Mouse (Mus musculus) kidney, adult 8-10 months (tissue): ENCODE data around the gene 2210016F16Rik.
"Not testable (repeated sequence)": the region's sequence is repeated elsewhere in the genome, so short reads cannot be mapped to it uniquely, and the experiment has no call there.

Source experiments
- DNase-seq, 2 experiments: peaks; one replicate each; pipeline ENCODE4 v3.0.0; 2022

The 2210016F16Rik gene

DNA sequence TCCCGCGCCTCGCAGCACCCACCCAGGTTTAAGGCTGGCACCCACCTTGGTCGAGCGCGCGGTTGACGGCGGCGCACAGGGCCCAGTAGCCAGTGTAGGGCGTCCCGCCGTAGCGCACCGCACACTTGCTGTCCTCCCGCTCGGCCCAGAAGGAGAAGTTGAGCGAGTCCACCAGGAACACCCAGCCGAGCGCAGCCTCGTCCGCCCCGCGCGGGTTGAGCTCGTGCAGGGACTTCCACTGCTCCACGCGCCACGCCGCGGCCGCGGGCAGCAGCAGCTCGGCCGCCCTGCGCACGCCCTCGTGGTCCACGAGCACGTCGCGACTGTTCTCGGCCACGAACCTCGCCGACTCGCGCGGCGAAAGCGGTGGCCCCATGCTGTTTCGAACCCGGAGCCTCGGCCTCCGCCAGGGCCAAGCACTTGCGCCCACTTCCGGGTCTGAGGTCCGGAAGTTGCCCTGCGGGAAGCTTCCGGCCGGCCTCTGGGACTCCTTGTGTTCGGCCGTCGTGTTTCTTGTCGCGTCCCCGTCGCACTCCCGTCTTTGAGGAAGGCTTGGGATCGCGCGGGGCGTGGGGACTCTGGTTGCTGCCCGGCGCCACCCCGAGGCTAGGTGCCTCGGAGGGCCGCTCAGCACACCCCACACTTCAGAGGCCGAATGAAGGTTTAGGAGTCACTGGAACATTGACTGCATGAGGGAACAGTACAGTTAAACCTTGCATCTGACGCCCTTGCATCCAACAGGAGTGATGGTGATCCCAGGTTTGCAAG, at the start of gene 2210016F16Rik:
Gene 2210016F16Rik, minus strand, starts transcription at position 447 of the 768 bp plus-strand sequence.
- DNase-seq, result peak; percentile 44 to 64

DNA sequence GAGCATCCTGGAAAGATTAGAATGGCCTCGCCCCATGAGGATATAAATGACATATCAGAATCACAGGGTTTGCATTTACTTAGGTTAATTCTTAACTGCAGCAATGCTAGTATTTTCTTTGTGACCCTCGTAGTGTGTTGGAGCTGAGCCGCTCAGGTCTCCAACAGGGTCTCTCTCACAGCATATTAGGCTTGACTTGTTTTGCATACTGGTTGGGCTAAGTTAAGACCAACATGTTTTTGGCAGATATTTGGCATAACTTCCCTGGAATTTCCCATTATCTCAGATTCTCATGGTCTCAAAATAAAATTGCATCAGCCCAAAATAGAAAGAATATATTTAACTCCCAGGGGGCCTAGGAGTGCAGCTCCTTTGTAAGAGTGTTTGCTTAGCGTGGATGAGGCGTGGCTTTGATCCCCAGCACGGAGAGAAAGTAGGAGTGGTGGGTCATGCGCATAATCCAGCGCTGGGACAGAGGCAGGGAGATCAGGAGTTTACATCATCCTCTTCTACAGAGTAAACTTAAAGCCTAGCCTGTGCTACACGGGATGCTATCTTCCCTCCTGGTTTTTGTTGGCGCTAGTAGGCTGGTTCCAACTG, 38.1 kb upstream of the 2210016F16Rik start:
- DNase-seq, result peak in 1 of 2 experiments; percentile 27

DNA sequence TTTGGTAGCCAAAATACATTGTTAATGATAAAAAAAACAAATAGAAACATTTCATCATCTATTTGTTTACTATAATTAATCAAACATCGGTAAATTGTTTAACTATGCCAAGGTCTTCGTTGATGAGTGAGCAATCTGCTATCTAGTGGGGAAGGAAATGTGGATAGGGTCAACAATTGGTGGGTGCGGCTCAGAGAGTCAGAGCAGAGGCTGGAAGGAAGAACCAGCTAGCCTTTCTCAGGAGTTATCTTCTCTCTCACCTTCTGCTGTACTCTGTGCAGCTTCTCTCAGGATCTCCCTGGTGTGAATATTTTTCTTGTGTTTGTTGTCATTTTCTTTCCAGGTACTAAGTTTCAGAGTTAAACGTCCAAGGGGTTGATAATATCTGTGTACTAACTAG, 37.2 kb upstream of the 2210016F16Rik start:
- no peak for DNase-seq

DNA sequence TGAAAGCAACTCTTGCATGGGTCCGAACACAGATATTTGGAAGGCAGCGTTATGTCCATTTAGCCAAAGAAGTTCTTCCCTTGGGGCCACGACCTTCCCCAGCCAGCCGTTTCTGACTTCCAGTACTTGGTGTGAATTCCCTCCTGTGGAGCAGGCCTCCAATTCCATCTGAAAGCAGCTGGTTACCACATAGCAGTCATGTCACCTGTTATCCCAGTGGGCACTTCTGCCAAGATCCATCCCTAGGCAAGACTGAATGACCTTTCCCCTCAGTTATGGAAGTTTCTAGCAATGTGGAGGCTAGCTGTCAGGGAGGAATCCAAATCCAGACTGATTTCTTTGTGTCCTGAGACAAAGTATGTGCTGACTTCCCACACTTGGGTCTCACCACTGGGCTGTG, 36.0 kb upstream of the 2210016F16Rik start:
- DNase-seq, result no peak

DNA sequence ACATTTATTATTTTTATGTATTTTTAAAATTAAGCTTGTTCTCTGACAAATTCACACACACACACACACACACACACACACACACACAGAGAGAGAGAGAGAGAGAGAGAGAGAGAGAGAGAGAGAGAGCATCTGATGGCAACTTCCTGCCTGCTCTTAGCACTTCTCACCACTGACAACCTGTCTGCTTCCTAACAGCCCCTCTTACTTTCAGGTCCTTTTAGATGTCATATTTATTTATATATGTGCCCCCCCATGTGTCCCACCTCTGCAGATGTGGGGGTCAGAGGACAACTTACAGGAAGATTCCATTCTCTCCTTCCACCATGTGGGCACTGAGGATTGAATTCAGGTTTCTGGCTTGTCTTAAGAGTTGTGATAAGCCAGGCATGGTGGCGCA, 34.2 kb upstream of the 2210016F16Rik start:
- no peak for DNase-seq

DNA sequence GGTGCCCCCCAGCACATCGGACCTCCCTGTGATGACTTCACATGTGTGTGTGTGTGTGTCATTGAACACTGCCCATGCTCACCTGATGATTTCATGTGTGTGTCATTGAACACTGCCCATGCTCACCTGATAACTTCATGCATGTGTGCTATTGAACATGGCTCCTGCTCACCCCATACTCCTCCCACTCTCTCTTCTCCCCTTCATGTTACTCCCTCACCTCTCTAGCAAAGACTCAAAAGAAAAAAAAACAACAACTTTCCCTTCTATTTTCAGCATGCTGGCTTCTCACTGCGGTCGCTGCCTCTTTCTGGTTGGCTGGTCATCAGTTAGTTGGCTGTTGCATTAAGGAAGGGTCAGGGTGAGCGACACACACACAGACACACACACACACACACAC, 33.6 kb upstream of the 2210016F16Rik start:
- DNase-seq, result no peak

DNA sequence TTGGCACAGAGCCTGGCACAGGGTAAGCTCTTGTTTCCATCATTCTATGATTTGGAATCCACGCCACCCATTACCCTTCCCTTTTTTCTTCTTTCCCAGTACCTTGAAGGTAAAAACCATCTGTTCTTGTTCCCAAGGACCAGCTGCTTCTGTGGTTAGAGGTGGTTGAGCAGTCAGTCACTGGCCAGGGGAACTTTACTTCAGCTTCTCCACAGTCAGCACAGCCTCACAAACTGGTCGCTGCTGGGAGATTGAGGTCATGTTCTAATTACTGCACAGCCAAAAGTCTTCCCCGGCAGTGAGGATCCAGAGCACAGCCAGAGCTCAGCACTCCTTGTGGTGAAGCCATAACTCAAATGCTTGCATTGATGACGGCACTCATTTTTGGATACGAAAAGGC, 30.8 kb upstream of the 2210016F16Rik start:
- no peak for DNase-seq

DNA sequence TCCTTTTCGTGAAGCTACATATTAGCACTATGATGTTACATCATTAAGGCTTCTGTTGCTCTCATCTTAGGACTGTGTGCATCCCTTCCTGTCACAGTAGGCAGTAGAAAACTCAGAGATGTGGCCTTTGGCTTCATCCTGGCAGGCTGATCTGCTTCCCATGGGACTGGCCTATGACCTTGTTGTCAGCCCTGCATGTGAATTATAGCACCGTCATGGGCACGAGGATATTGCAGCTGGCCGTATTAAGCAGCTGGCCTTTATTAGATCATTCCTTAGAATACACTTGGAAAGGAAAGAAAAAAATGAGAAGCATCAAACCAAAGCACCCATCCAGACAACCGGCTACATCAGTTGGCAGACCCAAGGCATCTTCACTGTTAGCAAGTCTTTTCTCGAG, 30.3 kb upstream of the 2210016F16Rik start:
- peak; percentile 36 to 37 for DNase-seq

DNA sequence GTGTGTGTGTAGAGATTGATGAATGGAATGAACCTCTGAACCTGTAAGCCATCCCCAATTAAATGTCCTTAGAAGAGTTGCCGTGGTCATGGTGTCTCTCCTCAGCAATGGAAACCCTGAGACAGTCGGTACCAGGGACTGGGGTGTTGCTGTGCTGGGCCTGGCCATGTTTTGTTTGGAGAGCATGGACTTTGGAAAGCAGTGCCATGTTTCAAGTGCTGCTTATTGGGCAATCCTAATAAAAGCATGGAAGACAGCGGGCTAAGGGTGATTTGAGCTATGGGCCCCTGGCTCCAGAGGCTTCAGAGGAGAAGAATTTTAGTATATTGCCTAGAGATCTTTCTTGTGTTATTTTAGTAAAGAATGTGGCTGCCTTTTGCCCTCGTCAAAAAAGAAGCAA, 26.0 kb upstream of the 2210016F16Rik start:
- DNase-seq, result no peak

DNA sequence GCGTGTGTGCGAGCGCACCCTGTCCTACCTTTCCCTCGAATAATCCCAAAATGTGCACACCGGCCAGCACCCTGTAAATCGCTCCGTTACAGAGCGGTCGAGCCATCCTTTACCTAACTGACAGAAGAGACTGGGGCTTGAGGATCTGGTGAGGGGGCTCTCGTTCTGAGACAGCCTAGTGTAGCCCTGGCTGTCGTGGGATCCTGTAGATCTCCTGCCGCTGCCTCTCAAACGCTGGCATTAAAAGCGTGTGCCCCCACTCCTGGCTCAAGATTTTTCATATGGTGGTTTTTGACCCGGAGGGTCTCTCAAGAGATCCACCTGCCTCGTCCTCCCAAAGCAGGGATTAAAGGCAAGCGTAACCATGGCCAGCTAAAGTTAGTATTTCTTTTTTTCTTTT, 18.2 kb upstream of the 2210016F16Rik start, which contains the start of gene Hnrnpk:
Gene Hnrnpk, minus strand, starts transcription at position 101 of the 400 bp plus-strand sequence.
- not testable (repeated sequence) for DNase-seq

DNA sequence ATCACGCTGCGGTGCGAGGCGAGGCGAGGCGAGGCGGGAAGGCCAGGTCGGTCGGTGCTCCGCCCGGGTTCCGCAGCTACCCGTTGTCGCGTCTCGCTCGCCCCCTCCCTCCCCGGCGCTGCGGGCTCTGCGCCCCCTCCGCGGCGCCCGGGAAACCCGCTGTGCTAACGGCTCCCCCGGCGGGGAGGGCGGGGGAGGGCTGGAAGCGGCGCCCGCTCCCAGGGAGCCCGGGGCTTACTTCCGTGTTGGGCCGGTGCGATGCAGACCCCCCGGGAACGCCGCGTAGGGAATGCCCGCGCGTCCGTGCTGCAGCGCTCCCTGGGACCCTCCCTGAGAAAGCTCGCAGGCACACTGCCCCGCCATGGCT, 17.7 kb upstream of the 2210016F16Rik start:
- DNase-seq, result no peak

DNA sequence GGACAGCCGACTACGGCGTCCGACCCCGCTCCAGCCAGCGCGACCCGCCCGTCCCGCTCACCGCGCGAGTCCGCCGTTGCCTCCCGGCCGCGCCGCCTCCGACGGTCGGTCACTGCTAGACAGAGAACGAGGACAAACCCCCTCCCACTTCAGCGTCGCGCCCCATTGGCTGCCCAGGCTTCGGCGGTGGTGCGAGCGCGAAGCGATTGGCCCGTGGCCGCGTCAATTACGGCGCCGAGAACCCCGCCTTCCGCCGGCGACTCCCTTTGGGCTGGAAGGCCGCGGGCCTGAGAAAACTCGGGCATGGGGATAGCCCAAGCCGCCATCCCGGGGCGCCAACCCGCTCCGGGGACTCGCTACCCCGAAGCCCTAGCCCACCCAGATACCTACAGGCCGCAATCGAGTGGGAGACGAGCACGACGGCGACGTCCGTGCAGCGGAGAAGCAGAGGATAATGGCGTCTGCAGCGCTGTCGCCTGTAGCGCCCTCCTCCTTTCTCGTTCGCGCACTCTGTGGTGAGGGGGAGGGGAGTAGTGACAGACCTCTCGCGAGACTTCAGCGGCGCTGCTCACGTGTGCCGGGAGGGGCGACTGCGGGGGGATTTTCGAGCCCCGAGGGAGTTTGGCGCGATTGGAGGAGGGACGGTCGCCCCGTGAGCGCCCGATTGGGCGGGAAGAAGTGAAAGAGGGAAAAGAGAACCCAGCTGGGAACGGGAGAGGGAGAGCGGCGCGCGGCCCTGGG, 17.1 kb upstream of the 2210016F16Rik start, which contains the start of gene Rmi1:
Gene Rmi1, plus strand, starts transcription at position 246 of the 741 bp plus-strand sequence.
- DNase-seq, result peak; percentile 95 to 96

DNA sequence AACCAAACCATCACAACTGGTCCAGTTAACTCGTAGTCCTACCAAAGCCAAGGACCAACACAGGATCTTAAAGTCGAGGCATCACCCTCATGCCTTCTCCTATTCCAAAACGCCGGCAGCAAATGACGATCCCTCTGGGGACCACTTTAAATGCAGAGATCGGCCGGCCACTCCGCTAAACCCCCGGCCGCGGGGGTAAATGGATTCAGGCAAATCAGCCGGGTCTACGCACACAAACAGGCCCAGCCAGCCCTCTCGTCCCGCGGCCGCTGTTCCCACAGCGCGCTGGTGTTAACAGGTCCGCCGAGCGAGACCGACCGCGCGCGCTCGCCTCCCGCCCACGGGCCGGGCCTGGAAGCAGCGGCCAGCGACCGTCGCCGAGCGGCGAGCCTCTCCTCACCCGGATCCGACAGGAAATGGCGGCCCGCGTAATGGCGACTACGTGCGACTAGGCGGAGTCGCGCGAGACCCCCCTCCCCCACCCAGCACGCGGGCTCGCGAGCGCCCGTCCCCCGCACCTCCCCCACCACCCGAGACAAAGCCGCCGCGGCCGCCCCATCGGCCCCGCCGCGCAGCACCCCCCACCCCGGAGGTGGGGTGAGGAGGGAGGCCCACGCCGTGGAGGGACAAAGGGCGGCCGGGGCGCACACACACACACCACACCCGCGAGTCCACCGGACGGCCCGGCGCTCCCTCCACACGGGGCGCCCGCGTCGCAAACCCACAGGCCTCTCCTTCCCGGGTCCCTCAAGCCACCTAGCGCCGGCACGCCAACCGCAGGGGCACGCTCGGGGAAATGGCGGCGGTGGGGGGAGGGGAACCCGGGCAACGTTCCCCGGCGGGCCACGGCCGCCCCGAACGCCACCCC, 16.3 kb upstream of the 2210016F16Rik start:
- DNase-seq, result peak; percentile 41 to 65

DNA sequence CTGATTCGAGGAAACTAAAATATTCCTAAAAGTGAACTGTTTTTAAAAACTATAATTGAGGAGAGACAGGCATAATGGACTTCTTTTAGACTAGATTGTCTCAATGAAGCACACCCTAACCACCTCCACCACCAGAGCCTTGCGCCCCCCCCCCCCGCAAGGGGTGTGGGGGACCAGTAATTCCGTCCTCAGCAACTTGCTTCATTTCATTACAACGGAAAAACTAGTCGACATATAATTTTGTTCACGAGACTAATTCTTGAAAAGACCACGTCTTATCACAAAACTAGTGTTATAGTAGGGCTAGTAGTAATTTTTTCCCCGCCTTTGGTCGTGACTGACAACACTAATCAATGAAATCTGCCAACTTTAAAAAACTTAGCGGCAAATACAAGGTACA, 15.6 kb upstream of the 2210016F16Rik start:
- no peak for DNase-seq

DNA sequence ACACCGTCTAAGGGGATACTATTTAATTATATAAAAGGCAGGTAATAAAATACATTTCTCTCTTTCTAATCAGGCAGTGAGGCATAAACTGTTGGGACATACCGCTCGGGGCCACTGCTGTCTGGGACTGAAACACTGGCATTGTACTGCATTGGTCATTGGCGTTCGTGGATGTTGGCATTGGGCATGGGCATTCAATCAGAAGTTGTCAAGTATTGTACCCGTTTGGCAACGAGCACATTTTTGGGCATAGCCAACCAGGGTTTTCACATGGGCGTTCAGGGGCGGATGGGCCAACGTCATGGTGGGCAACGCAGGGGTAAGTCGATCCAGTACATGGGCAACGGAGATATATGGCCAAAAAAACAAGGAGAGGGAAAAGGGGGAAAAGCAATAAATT, 12.6 kb upstream of the 2210016F16Rik start:
- no peak for DNase-seq

DNA sequence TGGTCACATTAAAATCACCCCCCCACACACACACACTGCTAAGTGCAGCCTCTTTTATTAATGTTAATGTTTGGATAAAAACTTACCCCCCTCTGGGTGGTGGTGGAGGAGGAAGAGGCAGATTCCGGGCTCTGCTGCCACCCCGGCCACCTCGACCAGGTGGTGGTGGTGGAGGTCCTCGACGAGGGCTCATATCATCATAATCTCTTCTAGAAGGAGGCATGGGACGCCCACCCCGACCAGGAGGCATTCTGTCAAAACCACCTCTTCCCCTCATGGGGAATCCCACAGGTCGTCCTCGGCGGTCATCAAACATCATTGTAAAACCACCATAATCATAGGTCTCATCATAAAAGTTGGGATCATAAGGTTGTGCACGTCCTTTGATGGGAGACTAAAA, 9.4 kb upstream of the 2210016F16Rik start:
- not testable (repeated sequence) for DNase-seq

DNA sequence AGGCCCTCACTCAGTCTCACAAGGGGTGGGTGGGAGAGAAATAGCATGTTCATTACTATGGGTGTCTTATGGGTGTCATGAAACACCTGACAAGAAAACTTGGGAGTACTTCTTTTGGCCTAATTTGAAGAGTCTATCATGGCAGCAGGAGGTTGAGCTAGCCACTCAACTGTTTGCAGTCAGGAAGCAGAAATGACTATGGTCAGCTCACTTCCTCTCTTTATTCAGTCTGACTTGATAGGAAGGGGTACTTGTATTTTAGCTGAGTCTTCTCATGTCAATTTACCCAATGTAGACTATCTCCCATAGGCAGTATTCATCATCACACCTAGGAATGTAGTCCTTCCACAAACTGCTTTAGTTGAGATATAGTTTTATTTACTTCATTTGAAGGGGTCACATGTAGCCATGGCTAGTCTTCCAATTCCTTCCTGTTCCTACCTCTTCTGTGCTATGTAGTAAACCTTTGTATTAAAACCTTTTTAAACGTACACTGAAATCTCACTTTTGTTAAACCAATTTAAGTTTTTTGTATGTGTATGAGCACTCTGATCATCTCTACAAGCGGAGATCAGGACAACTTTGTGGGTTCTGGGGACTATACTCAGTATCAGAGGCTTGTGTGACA, 4.4 kb upstream of the 2210016F16Rik start:
- no peak for DNase-seq

DNA sequence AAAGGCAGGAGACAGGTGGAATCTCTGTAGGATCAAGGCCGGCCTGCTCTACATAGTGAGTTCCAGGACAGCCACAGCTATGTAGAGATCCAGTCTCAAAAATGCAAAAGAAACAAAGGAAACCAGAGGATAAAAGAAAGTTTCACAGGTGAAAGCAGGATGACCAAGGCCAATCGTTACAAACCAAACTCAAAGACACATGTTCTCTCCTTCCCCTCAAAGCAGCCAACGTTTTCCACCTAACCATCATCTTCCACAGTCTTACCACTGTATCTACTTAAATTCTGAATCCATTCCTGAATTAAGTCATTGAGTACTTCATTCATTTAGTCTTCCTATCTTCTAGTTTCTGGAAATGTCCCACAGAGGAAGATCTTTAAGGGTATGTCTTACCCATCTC, 3.4 kb upstream of the 2210016F16Rik start:
- DNase-seq, result peak in 1 of 2 experiments; percentile 10

DNA sequence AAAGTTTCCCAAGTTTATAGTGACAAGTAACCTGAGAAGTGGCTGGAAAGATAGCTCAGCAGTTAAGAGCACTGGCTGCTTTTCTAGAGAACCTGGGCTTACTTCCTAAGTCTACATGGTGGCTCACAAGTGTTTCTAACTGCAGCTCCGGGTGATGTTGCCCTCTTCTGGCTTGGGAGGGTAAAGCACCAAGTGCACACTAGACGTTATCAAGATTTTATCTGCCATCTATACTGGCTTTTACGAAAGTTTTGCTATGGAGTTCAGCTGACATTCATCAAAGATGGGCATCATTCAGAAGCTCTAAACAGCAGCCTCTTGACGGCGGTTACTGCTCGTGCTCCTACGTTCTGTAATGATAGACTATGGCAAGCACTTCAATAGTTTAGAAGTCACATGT, 2.9 kb upstream of the 2210016F16Rik start:
- DNase-seq, result peak; percentile 57 to 82

DNA sequence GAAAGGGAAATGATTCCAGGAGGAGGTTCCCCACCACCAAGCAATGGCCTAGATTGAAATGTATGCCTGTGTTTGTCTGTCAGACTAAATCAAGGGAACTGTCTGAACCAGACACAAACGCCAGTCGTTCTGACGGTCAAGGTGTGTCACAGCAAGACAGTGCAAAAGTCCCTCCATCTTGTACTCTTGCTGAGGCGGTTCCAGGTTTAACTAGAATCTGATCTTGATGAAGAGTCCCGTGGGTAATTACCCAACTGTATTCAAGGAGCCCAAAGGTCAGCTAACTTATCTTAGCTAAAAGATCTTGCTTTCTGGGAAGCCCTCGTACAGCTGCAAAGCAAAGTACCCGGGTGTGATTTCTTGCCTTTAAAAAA, 509 bp upstream of the 2210016F16Rik start:
- DNase-seq, result no peak

DNA sequence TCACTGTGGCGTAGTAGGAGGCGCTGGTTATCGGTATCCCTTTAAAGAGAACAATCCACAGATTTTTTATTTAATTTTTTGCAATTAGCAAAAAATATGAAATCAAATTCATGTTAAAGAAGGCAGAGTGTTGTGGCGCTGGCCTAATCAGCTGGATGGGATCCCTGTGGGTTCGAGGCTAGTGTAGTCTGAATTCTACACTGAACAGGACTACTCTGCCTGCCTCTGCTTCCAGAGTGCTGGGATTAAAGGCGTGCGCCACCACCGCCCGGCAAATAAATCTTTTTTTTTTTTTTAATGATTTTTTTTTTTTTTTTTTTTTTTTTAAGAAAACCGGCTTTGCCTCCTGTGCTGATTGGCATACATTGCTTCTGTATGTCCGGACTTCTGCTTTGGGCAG, 654 bp downstream of the 2210016F16Rik start:
- DNase-seq, result no peak

DNA sequence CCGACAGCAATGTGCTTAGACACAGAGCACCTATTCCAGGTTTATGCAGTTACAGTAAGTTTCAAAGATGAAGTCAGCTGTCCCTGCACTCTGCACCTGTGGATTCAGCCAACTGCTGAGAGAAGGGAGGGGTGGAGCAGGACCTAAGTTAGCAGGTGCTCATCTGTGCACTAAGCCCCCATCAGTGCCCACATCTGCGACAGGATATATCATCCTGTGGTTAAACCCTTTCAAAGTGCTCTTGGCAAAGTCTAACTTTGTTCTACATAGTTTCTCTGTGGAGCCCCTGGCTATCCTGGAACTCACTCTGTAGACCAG, 11.9 kb downstream of the 2210016F16Rik start:
- no peak for DNase-seq
